Mouse (Mus musculus) layer of hippocampus, postnatal 36 days (tissue): ENCODE data around the gene Plk1. TPM values are rescaled to one million over a fixed set of nuclear protein-coding genes. Genes with fewer than 3 reads are reported as not detected.

Source experiments
- DNase-seq, 2 experiments: peaks; one replicate each; pipeline ENCODE4 v3.0.0; 2022
- total RNA-seq, 2 experiments: library from RNA; stranded (reverse); gene quantifications; 2 replicates each; pipeline ENCODE4 v1.2.3; 2021

Plk1 gene
- total RNA-seq, result 1 to 10 TPM; 2.7 to 2.8 TPM

- peak; percentile 78 to 81 for DNase-seq
These were observed at the start of gene Plk1 for GRCm38 (mm10) chr7:122158915-122159902. Gene Plk1, plus strand, starts transcription at chr7:122159439.

- DNase-seq, result no peak
These were observed 35.7 kb upstream of the Plk1 start for GRCm38 (mm10) chr7:122123518-122123917.

DNA sequence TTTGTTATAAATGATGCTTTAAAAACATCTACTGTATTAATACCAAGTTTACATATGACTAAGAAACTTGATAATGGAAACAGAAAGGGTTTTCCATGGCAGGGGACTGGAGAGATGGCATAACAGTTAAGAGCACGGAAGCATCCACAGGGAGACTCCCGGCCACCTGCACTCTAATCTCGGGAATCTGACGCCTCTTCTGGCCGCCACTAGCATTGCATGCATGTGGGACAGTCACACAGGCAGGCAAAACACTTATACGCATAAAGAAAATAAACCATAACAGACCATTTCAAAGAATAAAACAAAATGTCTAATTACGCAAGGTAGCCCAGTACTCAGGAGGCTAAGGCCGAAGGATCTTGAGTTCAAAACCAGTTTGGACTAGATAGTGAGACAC, 33.6 kb upstream of the Plk1 start:
- DNase-seq, result no peak

- DNase-seq, result no peak
These were observed 32.3 kb upstream of the Plk1 start for GRCm38 (mm10) chr7:122126946-122127345.

DNA sequence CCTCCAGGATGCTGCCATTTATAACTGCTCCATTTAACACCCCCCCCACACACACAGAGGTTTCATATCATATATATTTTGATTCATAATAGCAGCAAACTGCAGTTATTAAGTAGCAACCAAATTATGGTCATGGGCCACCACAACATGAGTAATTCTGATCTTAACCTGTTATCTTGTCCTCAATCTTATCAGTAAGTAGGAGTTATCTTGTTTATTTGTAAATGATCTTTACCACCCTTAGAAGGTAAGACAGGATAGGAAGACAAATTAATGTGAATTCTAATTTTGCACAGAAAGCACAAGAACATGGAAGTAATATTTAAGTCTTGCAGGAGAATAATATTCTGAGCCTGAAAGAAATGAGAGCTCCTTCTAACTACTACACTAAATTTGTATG, 27.4 kb upstream of the Plk1 start:
- DNase-seq, result no peak

DNA sequence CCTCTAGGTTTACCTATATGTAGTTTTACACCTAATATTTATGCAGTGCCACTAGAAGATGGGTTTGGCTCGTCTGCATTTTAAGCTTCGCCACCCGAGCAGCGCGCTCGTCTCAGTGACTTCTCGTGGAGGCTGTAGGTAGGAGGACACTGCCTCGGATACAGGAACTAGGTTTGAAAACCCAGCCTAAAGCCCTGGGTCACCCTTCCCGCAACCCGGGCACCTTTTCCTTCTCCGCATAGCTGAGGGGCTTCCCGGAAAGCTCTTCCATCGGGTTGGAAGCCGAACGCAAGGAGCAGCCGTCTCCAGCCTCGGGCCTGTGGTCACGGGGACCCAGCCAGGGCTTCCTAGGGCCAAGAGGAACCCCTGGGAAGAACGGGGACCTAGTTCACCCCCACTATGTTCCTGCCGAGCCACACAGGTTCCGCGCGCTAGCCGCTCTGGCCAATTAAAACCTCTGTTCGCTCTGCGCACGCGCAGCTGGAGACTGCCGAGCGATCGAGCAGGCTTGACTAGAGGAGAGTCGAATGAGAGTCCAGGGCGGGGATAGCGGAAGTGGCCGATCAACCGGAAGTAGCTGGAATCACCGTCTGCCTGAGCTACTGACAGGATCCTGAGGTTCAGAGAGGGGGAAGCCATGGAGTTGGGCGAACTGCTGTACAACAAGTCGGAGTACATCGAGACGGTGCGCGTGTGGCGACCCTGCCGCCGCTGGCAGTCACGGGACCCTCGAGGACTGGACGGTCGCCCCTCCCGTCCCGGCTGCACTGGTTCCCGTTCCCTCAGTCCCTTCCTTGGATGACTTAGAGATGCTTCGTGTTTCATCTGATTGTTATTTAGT, 26.5 kb upstream of the Plk1 start, which contains the start of the genes Palb2 and Dctn5:
TSS of gene Palb2 (minus strand) at position 489 of the 841 bp plus-strand sequence.
TSS of gene Dctn5 (plus strand) at position 545 of the 841 bp plus-strand sequence.
- DNase-seq, result peak; percentile 98 to 99

- no peak for DNase-seq
These were observed 26.0 kb upstream of the Plk1 start for GRCm38 (mm10) chr7:122133338-122133625.

GRCm38 (mm10) chr7:122135070-122135469, 24.2 kb upstream of the Plk1 start:
- DNase-seq, result no peak

DNA sequence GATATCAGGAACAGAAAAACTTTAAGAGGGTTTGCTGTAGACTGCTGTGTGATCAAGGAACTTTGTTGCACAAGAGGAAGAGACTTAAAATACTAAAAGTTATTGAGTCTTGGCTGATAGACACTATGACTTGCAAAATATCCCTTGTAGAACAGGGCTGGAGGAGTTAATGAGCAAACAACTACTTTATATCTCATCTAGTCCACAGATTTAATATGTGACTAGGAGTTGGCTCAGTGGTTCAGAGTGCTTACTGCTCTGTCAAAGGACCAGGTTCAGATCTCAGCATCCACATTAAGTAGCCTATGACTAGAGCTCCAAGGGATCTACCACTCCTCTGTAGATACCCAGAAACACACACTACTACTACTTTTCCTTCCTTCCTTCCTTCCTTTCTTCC, 22.2 kb upstream of the Plk1 start:
- DNase-seq, result no peak

DNA sequence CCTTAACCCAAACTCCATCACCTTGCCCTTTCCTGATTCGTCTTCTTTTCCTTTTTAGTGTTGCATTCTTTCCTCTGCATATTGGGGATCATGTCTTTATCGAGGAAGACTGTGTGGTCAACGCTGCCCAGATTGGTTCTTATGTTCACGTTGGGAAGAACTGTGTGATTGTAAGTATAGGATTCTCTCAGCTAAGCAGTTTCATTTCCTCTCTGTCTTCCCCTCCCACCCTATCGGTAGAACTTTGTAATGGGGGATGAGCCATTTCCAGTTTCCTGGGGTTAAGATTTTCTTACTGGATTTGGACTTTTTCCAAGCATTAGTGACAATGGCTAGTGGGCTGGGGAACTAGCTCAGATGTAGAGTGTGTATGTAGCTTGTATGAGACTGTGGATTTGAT, 21.0 kb upstream of the Plk1 start:
- no peak for DNase-seq

DNA sequence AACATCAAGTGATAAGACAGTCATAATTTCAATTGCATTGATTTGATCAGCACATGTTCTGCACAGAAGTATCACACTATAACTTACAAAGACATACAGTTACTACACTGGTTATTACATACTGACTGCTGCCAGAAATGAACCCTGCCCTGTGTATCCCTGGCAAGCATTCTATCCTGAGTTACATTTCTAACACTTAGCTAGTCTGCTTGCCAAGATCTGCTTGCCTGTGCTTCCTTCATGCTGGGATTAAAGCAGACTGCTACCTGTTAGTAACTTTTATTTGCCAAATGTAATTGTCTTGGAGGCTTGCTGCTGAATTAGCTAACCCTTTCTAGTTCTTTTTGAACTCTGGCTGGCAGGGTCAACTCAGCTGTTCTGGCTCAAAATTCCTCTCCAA, 18.2 kb upstream of the Plk1 start:
- no peak for DNase-seq

DNA sequence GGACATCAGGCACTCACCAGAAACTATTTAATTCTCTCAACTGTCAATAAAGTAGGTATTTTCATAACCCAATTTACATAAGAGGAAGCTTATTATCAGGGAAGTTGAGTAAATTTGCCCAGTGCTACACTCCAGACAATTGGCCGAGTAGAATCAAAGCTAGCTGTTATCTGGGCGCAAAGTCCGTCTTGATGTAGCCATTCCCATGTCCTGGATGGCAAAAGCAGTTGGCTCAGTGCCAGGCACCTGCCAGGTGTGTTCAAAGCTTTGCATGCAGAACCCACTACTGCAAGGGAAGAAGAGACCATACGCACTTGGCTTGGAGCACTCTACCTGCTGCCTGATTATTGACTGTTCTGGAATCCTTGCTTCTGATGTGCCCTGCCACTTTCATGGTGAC, 6.8 kb upstream of the Plk1 start:
- DNase-seq, result no peak

DNA sequence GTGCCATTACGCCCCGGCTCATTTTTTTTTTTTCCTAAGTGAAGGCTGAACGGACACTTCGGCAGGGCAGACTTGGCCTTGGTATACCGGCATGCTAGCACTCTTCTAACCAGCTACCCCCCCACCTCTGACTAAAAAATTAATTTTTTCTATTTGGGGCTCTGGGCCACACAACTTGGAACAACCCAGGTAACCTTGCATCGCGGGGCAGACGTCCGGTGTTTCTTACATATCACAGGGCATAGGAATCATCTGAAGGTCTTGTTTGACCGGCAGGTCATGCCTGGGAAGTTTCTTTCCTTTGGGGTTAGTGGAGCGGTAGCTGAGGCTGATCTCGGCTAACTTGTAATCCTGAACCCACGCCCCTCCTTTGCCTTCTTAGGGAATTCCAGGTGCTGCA, 751 bp upstream of the Plk1 start:
- no peak for DNase-seq

- DNase-seq, result no peak
These were observed 798 bp downstream of the Plk1 start for GRCm38 (mm10) chr7:122160037-122160436.

DNA sequence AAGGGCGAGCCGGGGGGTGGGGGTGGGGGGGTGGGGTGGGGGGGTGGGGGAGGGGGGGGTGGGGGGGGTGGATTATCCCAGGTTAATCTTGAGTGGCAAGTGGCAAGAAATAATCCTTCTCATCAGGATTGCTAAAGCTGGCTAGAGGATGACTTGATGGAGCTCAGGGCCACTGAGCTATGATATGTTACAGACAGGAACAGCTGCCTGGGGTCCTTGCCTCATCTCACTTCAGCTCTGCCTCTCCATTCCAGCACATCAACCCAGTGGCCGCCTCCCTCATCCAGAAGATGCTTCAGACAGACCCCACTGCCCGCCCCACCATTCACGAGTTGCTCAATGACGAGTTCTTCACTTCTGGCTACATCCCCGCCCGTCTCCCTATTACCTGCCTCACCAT, 4.5 kb downstream of the Plk1 start:
- no peak for DNase-seq

- no peak for DNase-seq
These were observed 8.0 kb downstream of the Plk1 start for GRCm38 (mm10) chr7:122167203-122167602.

DNA sequence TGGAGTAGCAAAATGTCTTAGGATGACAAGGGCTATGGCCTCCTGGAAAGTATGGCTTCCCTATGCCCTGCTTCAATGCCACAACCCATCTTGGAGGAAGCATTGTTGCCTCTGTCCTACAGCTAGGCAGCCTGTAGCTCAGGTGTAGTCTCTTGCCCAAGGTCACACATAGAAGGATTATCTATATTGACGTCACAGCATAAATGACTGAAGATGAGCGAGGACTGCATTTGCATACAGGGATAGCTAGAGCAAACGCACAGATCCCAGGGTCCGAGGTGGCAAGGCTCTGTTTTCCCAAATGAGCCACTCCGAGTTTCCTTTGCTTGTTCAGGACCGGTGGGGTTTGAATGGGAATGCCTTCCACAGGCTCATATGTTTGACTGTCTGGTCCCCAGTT, 11.5 kb downstream of the Plk1 start:
- DNase-seq, result no peak

- no peak for DNase-seq
These were observed 12.4 kb downstream of the Plk1 start for GRCm38 (mm10) chr7:122171613-122172012.

DNA sequence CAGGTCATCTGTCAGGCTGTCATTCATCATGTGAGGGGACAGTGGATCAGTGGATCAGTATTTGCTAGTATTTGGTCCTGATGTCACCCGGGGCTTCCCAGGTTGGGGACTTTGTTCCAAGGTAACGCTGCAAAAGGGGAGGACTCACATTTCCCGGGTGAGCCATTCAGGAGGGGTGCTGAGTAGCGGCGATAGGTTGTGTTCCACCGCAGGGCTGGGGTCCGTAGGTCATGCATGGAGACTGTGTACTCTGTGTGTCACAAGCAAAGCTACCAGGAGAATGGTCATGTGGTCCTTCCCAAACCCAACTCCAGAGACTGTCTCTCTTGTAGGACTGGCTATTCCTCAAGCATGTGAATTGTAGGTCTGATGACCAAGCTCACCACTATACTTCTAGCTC, 21.5 kb downstream of the Plk1 start:
- no peak for DNase-seq

- no peak for DNase-seq
These were observed 25.3 kb downstream of the Plk1 start for GRCm38 (mm10) chr7:122184569-122184968.

- DNase-seq, result no peak
These were observed 26.8 kb downstream of the Plk1 start, which contains the start of gene Ern2 for GRCm38 (mm10) chr7:122186043-122186442. Gene Ern2, minus strand, starts transcription at chr7:122186207.

DNA sequence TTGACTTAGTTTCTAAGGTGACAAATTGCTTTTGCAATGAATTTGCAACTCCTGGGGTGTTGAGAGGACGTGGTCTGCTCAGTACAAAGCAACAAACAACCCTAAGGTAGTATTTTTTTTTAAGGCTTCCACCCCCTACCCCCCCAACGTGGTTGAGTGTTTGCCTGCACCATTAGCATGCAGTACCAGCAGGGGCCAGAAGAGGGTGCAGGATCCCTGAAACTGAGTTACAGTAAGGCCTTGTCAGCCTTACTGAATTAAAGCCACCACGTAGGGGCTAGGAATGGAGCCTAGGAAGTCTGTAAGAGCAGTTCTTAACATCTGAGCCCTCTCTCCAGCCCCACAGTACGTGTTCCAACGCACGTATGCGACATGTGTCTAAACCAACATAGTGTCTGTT, 30.2 kb downstream of the Plk1 start:
- DNase-seq, result peak in 1 of 2 experiments; percentile 11

DNA sequence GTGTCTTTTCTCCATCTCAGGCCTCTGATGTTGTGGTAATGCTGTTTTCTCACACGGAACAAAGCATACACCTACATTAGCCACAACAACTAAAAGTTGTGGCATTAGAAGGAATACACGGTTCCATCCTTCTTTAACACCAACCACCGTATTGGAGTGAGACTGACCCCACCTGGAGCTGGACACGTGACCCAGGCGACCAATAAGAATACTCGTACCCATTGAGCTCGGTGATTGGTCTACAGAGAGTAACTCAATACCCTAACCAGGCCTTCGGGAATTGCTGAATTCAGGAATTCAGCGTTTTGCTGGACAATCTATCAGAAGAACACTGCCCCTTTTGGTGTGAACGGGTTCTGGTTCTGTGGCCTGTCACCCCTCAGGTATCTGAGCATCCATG, 31.9 kb downstream of the Plk1 start:
- no peak for DNase-seq
